ENCODE assay signal across 14 mouse cellular contexts in the genomic region with DNA sequence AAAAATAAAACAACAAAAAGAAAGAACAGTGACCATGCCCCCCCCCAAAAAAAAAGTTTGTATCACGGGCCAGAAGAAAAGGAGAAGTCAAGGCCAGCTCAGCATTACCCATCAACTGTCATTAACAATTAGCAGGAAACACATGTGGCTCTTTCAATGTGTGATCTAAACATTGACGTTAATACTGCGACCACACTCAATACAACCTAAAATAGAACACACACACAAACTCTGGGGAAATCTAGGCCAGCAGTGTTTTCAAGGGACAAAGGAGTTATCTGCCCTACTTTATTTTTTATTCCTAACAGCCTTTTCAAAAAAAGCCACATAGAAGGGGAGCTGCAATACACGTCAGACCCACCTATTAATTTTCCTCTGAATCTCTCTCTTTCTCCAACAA.
"Had no signal": no experiment of that assay in that cellular context is flagged by ENCODE, and none has a peak within 500 bp of the region (broad histone marks: within the 10 kb centered on the region; RNA-seq: fewer than 3 reads in every experiment).

No protein-coding gene starts in this region.

- DNase-seq: kidney, adult 11 months; kidney, postnatal 14 days; liver, embryonic 13.5 days; lung, adult 18-20 months; lung, postnatal 36 days; right cerebral cortex, adult 18-20 months; right cerebral cortex, postnatal 25 days; thymus, adult 2 months; thymus, postnatal 25 days had no signal

- H3K9me3 ChIP-seq: kidney, embryonic 15.5 days; limb, embryonic 15.5 days; liver, embryonic 13.5 days; midbrain, embryonic 13.5 days had no signal

- ATAC-seq: lung, postnatal 0 days; midbrain, embryonic 13.5 days had no signal

- H3K4me2 ChIP-seq: kidney, embryonic 15.5 days; limb, embryonic 15.5 days; liver, embryonic 13.5 days; midbrain, embryonic 13.5 days had no signal

- H3K36me3 ChIP-seq: kidney, embryonic 15.5 days; limb, embryonic 15.5 days; liver, embryonic 13.5 days; midbrain, embryonic 13.5 days had no signal

- H3K4me3 ChIP-seq: kidney, embryonic 15.5 days; left cerebral cortex, adult 2 months; limb, embryonic 15.5 days; midbrain, embryonic 13.5 days had no signal

- H3K9ac ChIP-seq: kidney, embryonic 15.5 days; limb, embryonic 15.5 days; liver, embryonic 13.5 days; midbrain, embryonic 13.5 days had no signal

- H3K4me1 ChIP-seq: kidney, embryonic 15.5 days; limb, embryonic 15.5 days; liver, embryonic 13.5 days; midbrain, embryonic 13.5 days had no signal

- H3K27ac ChIP-seq: kidney, embryonic 15.5 days; left cerebral cortex, adult 2 months; limb, embryonic 15.5 days; liver, embryonic 13.5 days; midbrain, embryonic 13.5 days had no signal

- H3K27me3 ChIP-seq: kidney, embryonic 15.5 days; limb, embryonic 15.5 days; liver, embryonic 13.5 days; midbrain, embryonic 13.5 days had no signal
